Mouse (Mus musculus) ovary, postnatal 14 days (tissue): ENCODE measurements at regions not wholly inside any gene's neighbourhood (a gene's known extent, or its start where the extent isn't known, plus 50 kb on each side); places are given as distances from the start of the nearest gene placed in this dataset.

ENCODE experiments used
- DNase-seq: peaks from one replicate; pipeline ENCODE4 v3.0.0; 2022; ENCODE audit warnings: low spot score

GRCm38 (mm10) chr14:67550462-67551185 lies 1541.6 kb upstream of the Gulo start:
- DNase-seq, result no peak

- DNase-seq, result no peak
These were observed 1539.7 kb upstream of the Gulo start for GRCm38 (mm10) chr14:67548750-67549149.

- no peak for DNase-seq
These were observed 1536.0 kb upstream of the Gulo start for GRCm38 (mm10) chr14:67545036-67545435.

- no peak for DNase-seq
These were observed 1532.3 kb upstream of the Gulo start for GRCm38 (mm10) chr14:67541271-67541711.

GRCm38 (mm10) chr14:67538696-67539095 lies 1529.7 kb upstream of the Gulo start:
- no peak for DNase-seq

GRCm38 (mm10) chr14:67536787-67537659 lies 1528.0 kb upstream of the Gulo start:
- DNase-seq, result no peak

- DNase-seq, result no peak
These were observed 1497.9 kb upstream of the Gulo start for GRCm38 (mm10) chr14:67506729-67507395.

- no peak for DNase-seq
These were observed 1483.1 kb upstream of the Gulo start for GRCm38 (mm10) chr14:67492086-67492485.

- DNase-seq, result no peak
These were observed 1477.7 kb upstream of the Gulo start for GRCm38 (mm10) chr14:67486676-67487075.

- DNase-seq, result no peak
These were observed 1476.4 kb upstream of the Gulo start for GRCm38 (mm10) chr14:67485449-67485800.

- no peak for DNase-seq
These were observed 1475.8 kb upstream of the Gulo start for GRCm38 (mm10) chr14:67484533-67485448.
